In genomic region chr10:22017469-22018159, GRCm38 (mm10) we compare ENCODE assay signal across 21 mouse cellular contexts. TPM values are rescaled to one million over a fixed set of nuclear protein-coding genes. Genes with fewer than 3 reads are reported as not detected.
A peak's percentile ranks its signal among the peaks of the same experiment; 100 is the strongest.
DNase-seq lines count a peak whose midpoint lies in the region; ATAC-seq lines count a peak whose summit lies in the region.
"Had no signal": no experiment of that assay in that cellular context is flagged by ENCODE, and none has a peak within 500 bp of the region (broad histone marks: within the 10 kb centered on the region; RNA-seq: fewer than 3 reads in every experiment).

No protein-coding gene starts in this region.

- no peak overlapping the region for H3K4me2 ChIP-seq in neural tube, embryonic 15.5 days
- H3K4me2 ChIP-seq in embryonic facial prominence, embryonic 14.5 days (ENCODE audit: low read depth, low read length) = no peak overlapping the region
- H3K4me2 ChIP-seq: embryonic facial prominence, embryonic 12.5 days; forebrain, embryonic 12.5 days; hindbrain, embryonic 14.5 days; limb, embryonic 13.5 days had no signal

- H3K36me3 ChIP-seq in neural tube, embryonic 15.5 days = no peaks in the 10 kb centered on the region
- no peaks in the 10 kb centered on the region for H3K36me3 ChIP-seq in embryonic facial prominence, embryonic 14.5 days (ENCODE audit: control insufficient read depth, insufficient read depth, low read length)
- H3K36me3 ChIP-seq: embryonic facial prominence, embryonic 12.5 days; forebrain, embryonic 12.5 days; limb, embryonic 13.5 days had no signal

- no peaks in the 10 kb centered on the region for H3K9me3 ChIP-seq in neural tube, embryonic 15.5 days (replicated peaks)
- no peaks in the 10 kb centered on the region for H3K9me3 ChIP-seq in embryonic facial prominence, embryonic 14.5 days (ENCODE audit: control insufficient read depth, low read length)
- H3K9me3 ChIP-seq: embryonic facial prominence, embryonic 12.5 days; forebrain, embryonic 12.5 days; limb, embryonic 13.5 days had no signal

- no peak for DNase-seq in frontal cortex, postnatal 14 days (ENCODE audit: low spot score in 2 of 2)
- peak; percentile 12 for DNase-seq in neural tube, embryonic 10.5 days (ENCODE audit: extremely low spot score, low spot score)
- peak; percentile 50 for DNase-seq in embryonic facial prominence, embryonic 14.5 days (ENCODE audit: low spot score)
- peak; percentile 58 for DNase-seq in retina, postnatal 7 days (ENCODE audit: low read depth, low spot score)
- DNase-seq in B cell, adult 2 months = no peak
- DNase-seq: heart, postnatal 10 days; lung, postnatal 4 days; thymus, postnatal 25 days had no signal

- H3K4me1 ChIP-seq in neural tube, embryonic 15.5 days = no peaks in the 10 kb centered on the region
- H3K4me1 ChIP-seq in embryonic facial prominence, embryonic 14.5 days (ENCODE audit: control insufficient read depth, insufficient read depth, low read length) = no peaks in the 10 kb centered on the region
- H3K4me1 ChIP-seq: embryonic facial prominence, embryonic 12.5 days; forebrain, embryonic 12.5 days; limb, embryonic 13.5 days had no signal

- H3K4me3 ChIP-seq in neural tube, embryonic 15.5 days (replicated peaks) = no peak overlapping the region
- no peak overlapping the region for H3K4me3 ChIP-seq in embryonic facial prominence, embryonic 14.5 days (ENCODE audit: low read depth, low read length)
- H3K4me3 ChIP-seq: embryonic facial prominence, embryonic 12.5 days; forebrain, embryonic 12.5 days; layer of hippocampus, adult 2 months; limb, embryonic 13.5 days had no signal

- peak; percentile 52 for ATAC-seq in frontal cortex, adult (ENCODE audit: low TSS enrichment)
- ATAC-seq in neural tube, embryonic 15.5 days (ENCODE audit: low FRiP score) = no peak
- no peak for ATAC-seq in embryonic facial prominence, embryonic 14.5 days (ENCODE audit: low read depth)
- no peak for ATAC-seq in inflammation-experienced regulatory T-cells, adult 6 months

- H3K9ac ChIP-seq in neural tube, embryonic 15.5 days (replicated peaks) = no peak overlapping the region
- no peak overlapping the region for H3K9ac ChIP-seq in embryonic facial prominence, embryonic 14.5 days (ENCODE audit: low read depth, low read length)
- H3K9ac ChIP-seq: embryonic facial prominence, embryonic 12.5 days; forebrain, embryonic 12.5 days; hindbrain, embryonic 14.5 days; limb, embryonic 13.5 days had no signal

- 72% methylated on average over 16 of the region's 16 CpGs for WGBS in neural tube, embryonic 15.5 days
- WGBS in embryonic facial prominence, embryonic 14.5 days = 71% methylated on average over 16 of the region's 16 CpGs

- no peak overlapping the region for H3K27ac ChIP-seq in neural tube, embryonic 15.5 days (replicated peaks)
- H3K27ac ChIP-seq in embryonic facial prominence, embryonic 14.5 days (replicated peaks; ENCODE audit: low read depth, low read length) = no peak overlapping the region
- H3K27ac ChIP-seq: embryonic facial prominence, embryonic 12.5 days; forebrain, embryonic 12.5 days; hindbrain, embryonic 14.5 days; layer of hippocampus, adult 2 months; limb, embryonic 13.5 days; stomach, postnatal 0 days had no signal

- H3K27me3 ChIP-seq in neural tube, embryonic 15.5 days (replicated peaks) = no peaks in the 10 kb centered on the region
- no peaks in the 10 kb centered on the region for H3K27me3 ChIP-seq in embryonic facial prominence, embryonic 14.5 days (replicated peaks; ENCODE audit: control insufficient read depth, insufficient read depth, low read length)
- H3K27me3 ChIP-seq: embryonic facial prominence, embryonic 12.5 days; forebrain, embryonic 12.5 days; limb, embryonic 13.5 days had no signal

RNA-seq across cellular contexts. Expression of gene 4930444G20Rik, which starts 50.3 kb away (rescaled TPM):
- not detected in 2 replicates for polyA plus RNA-seq in neural tube, embryonic 15.5 days (2015; fragmentation: Nextera tagmentation; extraction: Ambion mirVana)
- polyA plus RNA-seq in embryonic facial prominence, embryonic 14.5 days (2014; fragmentation: Nextera tagmentation; extraction: Ambion mirVana) = not detected in 2 replicates
- polyA plus RNA-seq in inflammation-experienced regulatory T-cells, adult 6 months (2017; shearing (Covaris generic)) = not detected
- polyA plus RNA-seq: embryonic facial prominence, embryonic 12.5 days; forebrain, embryonic 12.5 days; hindbrain, embryonic 14.5 days; kidney, embryonic 14.5 days; limb, embryonic 13.5 days; liver, embryonic 16.5 days; neural tube, embryonic 14.5 days; spleen, adult 2 months; stomach, postnatal 0 days had no signal

Comparison
In these comparisons a context has a peak if more than half of its experiments do, and no peak if none do; other contexts are left out.
1. DNase-seq: peak in neural tube, embryonic 10.5 days (single experiment), embryonic facial prominence, embryonic 14.5 days (single experiment) and retina, postnatal 7 days (single experiment); none in frontal cortex, postnatal 14 days (0 of 2) and B cell, adult 2 months (0 of 2).